ENCODE assay signal across 33 mouse cellular contexts in genomic region chr9:99531865-99532264, GRCm38 (mm10).
"Had no signal": no experiment of that assay in that cellular context is flagged by ENCODE, and none has a peak within 500 bp of the region (broad histone marks: within the 10 kb centered on the region; RNA-seq: fewer than 3 reads in every experiment).

No protein-coding gene starts in this region.

- H3K27ac ChIP-seq: limb, embryonic 10.5 days; limb, embryonic 12.5 days; limb, embryonic 13.5 days; limb, embryonic 15.5 days; liver, embryonic 12.5 days; liver, embryonic 13.5 days; liver, embryonic 14.5 days; liver, embryonic 15.5 days; lung, embryonic 15.5 days; macrophage; midbrain, embryonic 10.5 days; midbrain, embryonic 12.5 days; midbrain, embryonic 13.5 days; midbrain, embryonic 15.5 days; neural tube, embryonic 12.5 days; neural tube, embryonic 13.5 days had no signal

- DNase-seq: left cerebral cortex, postnatal 4 days; liver; liver, embryonic 13.5 days; liver, postnatal 0 days; lung, adult 18-20 months; lung, adult 2 months; lung, embryonic 14.5 days; lung, postnatal 10 days; lung, postnatal 14 days; lung, postnatal 36 days; lung, postnatal 4 days; midbrain, embryonic 14.5 days had no signal

- H3K4me1 ChIP-seq: limb, embryonic 10.5 days; limb, embryonic 12.5 days; limb, embryonic 13.5 days; limb, embryonic 15.5 days; liver, embryonic 12.5 days; liver, embryonic 13.5 days; liver, embryonic 15.5 days; lung, embryonic 15.5 days; megakaryocyte, embryonic 14.5 days; midbrain, embryonic 10.5 days; midbrain, embryonic 12.5 days; midbrain, embryonic 13.5 days; midbrain, embryonic 15.5 days; neural tube, embryonic 12.5 days; neural tube, embryonic 13.5 days had no signal

- H3K9ac ChIP-seq: limb, embryonic 12.5 days; limb, embryonic 13.5 days; limb, embryonic 15.5 days; liver, embryonic 12.5 days; liver, embryonic 13.5 days; liver, embryonic 14.5 days; liver, embryonic 15.5 days; liver, postnatal 0 days; lung, embryonic 14.5 days; lung, embryonic 15.5 days; midbrain, embryonic 12.5 days; midbrain, embryonic 13.5 days; midbrain, embryonic 15.5 days; neural tube, embryonic 12.5 days; neural tube, embryonic 13.5 days had no signal

- H3K9me3 ChIP-seq: limb, embryonic 10.5 days; limb, embryonic 12.5 days; limb, embryonic 13.5 days; limb, embryonic 15.5 days; liver, embryonic 12.5 days; liver, embryonic 13.5 days; liver, embryonic 15.5 days; lung, embryonic 15.5 days; megakaryocyte, embryonic 14.5 days; midbrain, embryonic 10.5 days; midbrain, embryonic 12.5 days; midbrain, embryonic 13.5 days; midbrain, embryonic 15.5 days; neural tube, embryonic 12.5 days; neural tube, embryonic 13.5 days had no signal

- H3K4me2 ChIP-seq: limb, embryonic 12.5 days; limb, embryonic 13.5 days; limb, embryonic 15.5 days; liver, embryonic 11.5 days; liver, embryonic 12.5 days; liver, embryonic 13.5 days; liver, embryonic 15.5 days; lung, embryonic 14.5 days; lung, embryonic 15.5 days; midbrain, embryonic 11.5 days; midbrain, embryonic 12.5 days; midbrain, embryonic 13.5 days; midbrain, embryonic 15.5 days; neural tube, embryonic 12.5 days; neural tube, embryonic 13.5 days had no signal

- ATAC-seq: liver, embryonic 12.5 days; liver, postnatal 0 days; lung, postnatal 0 days; midbrain, embryonic 13.5 days; midbrain, embryonic 15.5 days; midbrain, embryonic 16.5 days had no signal

- H3K27me3 ChIP-seq: limb, embryonic 12.5 days; limb, embryonic 13.5 days; limb, embryonic 15.5 days; liver, embryonic 12.5 days; liver, embryonic 13.5 days; liver, embryonic 15.5 days; lung, embryonic 15.5 days; megakaryocyte, embryonic 14.5 days; midbrain, embryonic 12.5 days; midbrain, embryonic 13.5 days; midbrain, embryonic 15.5 days; neural tube, embryonic 12.5 days; neural tube, embryonic 13.5 days had no signal

- H3K4me3 ChIP-seq: limb, embryonic 10.5 days; limb, embryonic 12.5 days; limb, embryonic 13.5 days; limb, embryonic 15.5 days; liver, embryonic 12.5 days; liver, embryonic 13.5 days; liver, embryonic 15.5 days; lung, embryonic 15.5 days; megakaryocyte, embryonic 14.5 days; midbrain, embryonic 10.5 days; midbrain, embryonic 12.5 days; midbrain, embryonic 13.5 days; midbrain, embryonic 15.5 days; myocyte; neural tube, embryonic 12.5 days; neural tube, embryonic 13.5 days had no signal
